Mouse (Mus musculus) mature B cell (primary cell): ENCODE results near the gene Ttyh3.

Source experiments
- in situ Hi-C: fragments of 300-500 bp; cut with MboI; formaldehyde crosslinking; loops from 2 replicates; pipeline ENCODE4 v1.14.3; 2019

Gene Ttyh3

DNA sequence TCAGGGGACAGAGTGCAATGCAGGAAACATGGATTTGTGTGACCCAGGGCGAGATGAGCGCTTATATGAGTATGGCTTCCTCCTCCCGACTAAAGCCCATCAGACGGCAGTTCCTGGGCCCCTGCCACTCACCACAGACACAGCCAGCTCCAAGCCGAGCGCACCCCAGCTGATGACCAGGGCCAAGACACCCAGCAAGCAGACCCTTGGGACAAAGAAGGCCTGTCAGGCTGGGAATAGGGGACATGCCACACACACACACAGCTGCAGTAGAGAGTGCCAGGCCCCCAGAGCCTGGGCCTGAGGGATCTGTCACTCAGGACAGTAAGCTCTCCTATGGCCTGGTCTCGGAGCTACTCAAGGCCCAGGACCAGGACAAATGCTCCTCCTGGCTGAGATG is 15.4 kb downstream of the Ttyh3 start:
- in situ Hi-C loops = no loop called here

DNA sequence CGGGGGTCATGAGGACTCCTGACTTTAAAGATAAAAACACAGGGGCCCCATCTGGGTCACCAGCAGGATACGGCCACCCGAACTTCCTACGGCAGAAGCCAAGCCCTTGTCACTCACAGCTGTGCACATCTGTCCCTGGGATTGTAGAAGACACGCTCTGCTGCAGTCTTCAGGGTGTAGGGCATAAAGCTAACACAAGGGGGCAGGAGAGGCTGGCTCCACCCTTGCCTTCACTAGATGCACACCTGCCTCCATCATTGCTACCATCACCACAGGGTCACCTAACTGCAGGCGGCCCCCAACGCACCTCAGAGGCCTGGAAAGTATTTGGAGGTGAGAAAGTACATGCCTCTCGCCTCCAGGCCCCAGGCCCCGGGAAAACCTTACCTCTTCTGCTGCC is 19.8 kb downstream of the Ttyh3 start:
- in situ Hi-C loops = no loop called here

DNA sequence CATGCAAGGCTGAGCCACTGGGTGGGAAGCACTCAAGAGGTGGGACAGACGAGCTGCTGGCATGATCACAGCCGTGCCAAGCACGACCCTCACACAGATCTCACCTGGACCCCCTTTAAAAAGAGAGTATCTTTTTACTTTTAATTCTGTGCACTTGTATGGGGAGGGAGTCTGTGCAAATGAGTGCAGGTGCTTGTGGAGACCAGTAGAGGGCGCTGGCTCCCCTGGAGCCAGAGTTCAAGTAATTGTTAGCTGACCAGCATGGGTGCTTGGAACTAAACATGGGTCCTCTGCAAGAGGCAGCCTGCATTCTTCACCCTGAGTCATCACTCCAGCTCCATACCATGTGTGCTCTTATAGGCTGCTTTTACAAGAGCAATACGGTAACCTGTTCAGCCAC is 21.3 kb downstream of the Ttyh3 start:
- in situ Hi-C loops = no loop called here

DNA sequence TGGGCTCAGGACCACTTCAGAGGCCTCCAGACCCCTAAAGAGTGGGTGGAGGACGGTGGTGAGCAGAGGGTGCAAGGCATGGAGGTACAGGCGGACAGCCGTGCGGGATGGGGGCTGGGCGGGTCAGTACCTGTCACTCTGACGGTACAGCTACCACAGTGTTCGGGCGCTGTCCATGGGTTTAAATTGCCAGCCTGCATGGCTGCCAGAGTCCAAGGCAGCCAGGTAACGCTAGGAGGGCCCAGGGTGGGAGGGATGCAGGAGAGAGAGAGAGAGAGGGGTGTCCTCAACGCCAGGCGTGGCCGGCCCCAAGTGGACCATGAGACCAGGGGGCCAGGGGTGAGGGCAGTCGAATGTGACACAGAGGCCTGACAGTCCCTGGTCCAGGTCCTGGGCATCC is 23.9 kb downstream of the Ttyh3 start:
- in situ Hi-C loops = no loop called here

DNA sequence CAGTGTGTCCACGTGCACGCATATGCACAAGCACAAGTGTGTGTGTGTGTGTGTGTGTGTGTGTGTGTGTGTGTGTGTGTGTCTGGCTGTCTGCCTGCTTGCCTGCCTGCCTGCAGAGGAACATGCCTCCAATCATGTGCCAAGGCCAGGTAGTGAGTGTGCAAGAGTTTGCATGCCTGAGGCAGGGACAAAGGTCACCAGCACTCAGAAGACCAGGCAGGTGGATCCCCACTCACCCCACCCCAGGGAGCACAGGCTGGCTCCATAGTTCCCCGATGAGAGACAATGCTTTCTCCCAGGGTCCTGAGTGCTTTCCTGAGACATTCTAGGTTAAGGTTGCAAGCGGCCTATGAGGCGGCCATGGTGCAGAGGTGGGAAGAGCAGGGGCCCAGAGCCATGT is 24.6 kb downstream of the Ttyh3 start:
- in situ Hi-C loops = no loop called here

DNA sequence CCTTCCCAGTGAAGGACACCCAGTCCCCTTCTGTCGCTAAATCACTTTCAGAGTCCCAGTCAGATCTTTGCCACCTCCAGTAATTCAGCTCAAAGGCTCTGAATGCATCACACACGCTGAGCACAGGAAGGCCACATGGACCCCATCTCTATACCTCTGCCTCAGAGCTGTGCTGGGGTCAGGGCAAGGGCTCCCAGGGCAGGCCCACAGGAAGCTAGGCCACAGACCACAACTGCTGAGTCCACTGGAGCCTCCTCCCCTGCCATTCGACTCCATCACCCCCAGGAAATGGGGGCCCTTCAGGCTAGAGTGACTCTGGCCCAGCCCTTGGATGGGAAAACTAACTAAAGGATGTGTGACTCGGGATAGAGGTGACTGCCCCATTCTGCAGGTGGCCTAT is 25.0 kb downstream of the Ttyh3 start:
- in situ Hi-C loops = no loop called here

DNA sequence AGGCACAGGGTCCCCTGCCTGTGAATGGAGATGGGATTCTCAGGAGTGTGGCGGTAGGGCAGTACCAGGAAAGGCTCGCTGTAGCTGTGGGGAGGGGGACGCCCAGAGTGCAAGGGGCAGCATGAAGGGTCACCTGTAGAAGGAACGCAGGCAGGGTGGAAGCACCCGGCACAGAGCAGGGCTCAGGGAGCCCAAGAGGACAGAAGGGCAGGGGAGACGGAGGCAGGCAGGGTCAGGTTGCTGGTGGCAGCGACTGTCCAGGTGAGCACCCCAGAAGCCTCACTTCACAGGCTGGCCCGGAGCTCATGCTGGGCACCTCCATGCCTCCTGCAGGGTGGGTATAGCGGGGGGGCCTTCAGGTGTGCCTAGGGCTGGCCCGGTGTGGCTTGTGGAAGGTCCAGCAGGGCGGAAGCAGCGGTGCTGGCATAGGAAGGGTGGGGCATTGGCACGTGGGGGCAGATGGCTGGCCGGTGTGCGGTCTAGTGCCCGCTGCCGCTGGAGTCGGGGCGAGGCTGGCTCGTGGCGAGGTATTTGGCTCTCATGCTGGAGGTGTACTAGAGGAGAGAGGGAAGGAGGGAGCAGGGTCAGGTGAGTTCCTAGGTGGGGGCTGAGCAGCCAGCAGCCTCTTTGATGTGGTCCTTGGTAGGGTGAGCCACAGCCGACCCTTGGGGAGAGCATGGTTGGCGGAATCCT is 25.7 kb downstream of the Ttyh3 start:
- in situ Hi-C loops = no loop called here

DNA sequence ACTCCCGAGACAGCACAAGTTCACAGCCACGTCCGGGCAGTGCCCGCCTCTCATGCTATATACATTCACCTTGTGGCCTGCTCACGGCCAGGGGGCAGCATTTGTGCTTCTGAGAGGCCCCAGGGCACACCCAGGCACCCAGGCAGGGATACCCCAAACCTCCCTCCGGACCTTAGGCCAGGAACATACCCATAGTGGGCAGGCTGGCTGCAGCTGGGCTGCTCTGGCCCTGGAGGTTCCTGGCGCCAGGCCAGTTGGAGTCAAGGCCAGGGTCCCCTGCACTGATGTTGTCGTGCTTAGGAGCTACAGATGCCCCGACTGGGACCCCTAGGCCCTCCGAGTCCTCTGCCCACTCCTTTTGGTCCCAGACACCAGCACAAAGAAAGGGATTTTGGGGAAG is 27.3 kb downstream of the Ttyh3 start:
- in situ Hi-C loops = no loop called here

DNA sequence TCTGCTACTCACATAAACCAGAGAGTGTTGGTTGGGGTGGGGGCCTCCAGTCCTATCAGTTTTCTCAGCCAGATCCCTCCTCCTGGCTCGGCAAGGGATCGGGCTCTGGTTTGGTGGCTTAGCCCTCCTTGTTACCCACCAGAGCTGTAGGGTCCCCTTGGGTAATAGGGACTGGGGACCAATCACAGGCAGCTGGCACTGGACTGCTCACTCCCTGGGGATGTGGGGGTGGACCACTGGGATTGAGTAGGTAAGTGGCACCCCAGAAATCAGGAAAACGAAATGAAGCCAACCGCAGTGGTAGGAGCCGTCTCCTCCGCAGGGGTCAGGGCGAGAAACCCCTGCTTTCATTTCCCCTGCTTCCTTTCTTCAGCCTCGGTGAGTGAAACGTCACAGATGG is 27.7 kb downstream of the Ttyh3 start:
- in situ Hi-C loops = no loop called here

DNA sequence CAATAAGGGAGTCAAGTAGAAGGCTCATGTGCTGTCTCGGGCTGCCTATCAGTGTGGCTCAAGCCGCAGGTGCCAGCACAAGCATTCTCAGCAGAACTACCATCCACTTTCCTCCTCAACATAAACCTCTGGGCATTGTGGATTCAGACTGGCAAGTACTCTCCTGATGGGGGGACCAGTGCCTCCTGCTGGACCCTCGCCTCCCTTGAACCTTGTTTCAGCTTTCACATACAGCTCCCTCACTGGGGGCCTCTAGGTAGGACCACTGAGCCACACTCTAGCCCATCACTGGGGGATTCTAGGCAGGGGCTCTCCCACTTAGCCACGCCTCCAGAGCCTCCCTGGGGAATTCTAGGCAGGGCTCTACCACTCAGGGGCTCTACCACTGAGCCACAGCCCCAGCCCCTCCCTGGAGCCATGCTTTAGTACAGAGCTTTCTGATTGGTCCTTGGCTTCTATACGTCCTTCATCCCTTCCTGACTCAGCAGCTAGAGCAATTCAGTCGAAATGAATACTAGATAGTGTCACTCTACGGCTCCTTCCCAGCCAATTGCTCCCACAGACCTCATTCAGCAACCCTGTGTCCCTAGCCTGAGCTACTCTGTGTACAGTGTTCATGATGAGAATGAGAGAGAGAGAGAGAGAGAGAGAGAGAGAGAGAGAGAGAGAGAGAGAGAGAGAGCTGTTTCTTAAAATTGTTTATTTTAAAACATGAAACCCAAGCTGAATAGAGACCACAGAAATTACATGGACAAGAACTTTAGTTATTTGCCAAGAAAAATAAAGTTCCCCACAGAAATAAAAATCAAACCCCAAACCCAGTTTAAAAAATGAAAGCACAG is 28.7 kb downstream of the Ttyh3 start:
- in situ Hi-C loops = loop anchor here (5.0 kb wide), 1 partner anchor 78 kb away; no protein-coding TSS in a partner anchor

DNA sequence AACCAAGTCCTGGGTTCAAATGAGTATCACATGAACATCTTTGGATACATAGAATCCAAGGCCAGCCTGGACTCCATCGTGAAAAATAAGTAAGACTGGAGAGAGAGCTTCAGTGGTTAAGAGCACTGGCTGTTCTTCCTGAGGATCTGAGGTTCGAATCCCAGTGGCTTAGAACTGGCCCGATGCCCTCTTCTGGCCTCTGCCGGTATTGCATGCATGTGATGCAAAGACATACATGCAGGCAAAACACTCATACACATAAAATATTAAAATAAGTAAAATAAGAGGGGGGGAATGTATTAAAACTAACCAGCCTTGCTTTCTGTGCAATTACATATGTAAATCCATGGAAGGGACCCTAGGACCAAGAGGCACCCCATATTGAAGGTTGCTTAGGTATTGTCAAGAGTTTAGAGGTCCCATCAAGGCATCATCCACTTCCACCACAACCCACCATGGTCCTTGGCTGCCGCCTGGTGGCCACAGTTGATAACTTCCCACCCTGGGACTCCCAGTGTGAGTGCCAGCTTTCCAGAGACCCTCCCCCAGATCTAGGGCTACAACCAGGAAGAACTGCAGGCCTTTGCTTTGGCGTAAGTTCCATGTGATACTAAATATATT is 29.6 kb downstream of the Ttyh3 start:
- in situ Hi-C loops = loop anchor here (5.0 kb wide), 1 partner anchor 77 kb away; no protein-coding TSS in a partner anchor

DNA sequence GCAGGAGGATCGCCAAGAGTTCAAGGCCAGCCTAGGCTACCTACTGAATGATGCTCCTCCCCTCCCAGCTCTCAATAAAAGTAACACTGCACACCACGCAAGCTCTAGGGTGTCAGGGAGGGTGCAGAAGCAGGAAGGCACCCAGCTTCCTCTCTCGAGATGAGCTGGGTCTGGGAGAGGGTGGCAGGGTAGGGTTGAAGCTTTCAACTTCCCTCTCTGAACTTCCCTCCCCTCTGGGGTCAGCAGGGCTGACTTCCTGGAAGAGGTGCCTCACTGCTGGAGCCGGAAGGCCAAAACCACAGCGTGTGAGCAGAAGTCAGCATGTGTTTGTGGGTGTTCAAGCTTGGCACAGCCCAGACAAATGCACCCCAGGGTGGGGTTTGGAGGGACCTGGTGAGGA is 31.1 kb downstream of the Ttyh3 start:
- in situ Hi-C loops = loop anchor here (5.0 kb wide), 1 partner anchor 75 kb away; no protein-coding TSS in a partner anchor

DNA sequence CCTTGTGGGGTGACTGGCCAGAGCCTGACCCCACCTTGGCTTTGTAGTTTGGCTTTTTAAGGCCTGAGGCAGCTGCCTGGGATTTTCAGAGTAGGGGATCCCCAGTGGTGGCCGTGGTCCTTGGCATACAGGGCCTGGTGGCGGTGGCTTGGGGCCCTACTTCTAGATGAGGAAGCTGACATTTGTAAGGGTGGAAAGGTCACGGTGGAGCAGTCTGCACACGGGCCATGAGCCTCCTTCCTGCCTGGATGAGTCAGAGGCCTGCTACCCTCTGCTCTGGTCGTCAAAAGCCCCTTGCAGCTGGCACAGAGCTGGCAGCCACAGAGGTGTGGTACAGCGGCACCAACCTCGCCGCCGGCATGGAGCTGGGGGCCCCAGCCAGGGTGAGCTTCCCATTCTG is 32.1 kb downstream of the Ttyh3 start:
- in situ Hi-C loops = loop anchor here (5.0 kb wide), 1 partner anchor 74 kb away; no protein-coding TSS in a partner anchor

DNA sequence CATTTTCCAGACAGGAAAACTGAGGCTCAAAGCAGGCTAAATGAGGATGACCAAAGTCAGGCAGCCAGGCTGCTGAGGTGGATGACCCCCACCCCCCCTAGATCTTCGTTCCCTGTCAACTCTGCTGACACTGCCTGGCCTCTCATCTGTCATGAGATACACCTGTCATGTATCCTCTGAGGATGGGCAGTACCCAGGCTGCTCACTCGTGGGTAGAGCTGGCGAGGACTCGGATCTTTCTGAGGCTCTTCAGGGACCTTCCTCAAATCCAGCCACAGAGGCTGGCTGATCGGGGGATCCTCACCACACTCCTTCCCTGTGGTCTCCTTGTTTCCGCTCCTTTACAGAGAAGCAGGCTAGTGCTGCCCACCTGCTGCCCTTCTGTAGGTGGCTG is 32.7 kb downstream of the Ttyh3 start:
- in situ Hi-C loops = loop anchor here (5.0 kb wide), 1 partner anchor 74 kb away; no protein-coding TSS in a partner anchor

DNA sequence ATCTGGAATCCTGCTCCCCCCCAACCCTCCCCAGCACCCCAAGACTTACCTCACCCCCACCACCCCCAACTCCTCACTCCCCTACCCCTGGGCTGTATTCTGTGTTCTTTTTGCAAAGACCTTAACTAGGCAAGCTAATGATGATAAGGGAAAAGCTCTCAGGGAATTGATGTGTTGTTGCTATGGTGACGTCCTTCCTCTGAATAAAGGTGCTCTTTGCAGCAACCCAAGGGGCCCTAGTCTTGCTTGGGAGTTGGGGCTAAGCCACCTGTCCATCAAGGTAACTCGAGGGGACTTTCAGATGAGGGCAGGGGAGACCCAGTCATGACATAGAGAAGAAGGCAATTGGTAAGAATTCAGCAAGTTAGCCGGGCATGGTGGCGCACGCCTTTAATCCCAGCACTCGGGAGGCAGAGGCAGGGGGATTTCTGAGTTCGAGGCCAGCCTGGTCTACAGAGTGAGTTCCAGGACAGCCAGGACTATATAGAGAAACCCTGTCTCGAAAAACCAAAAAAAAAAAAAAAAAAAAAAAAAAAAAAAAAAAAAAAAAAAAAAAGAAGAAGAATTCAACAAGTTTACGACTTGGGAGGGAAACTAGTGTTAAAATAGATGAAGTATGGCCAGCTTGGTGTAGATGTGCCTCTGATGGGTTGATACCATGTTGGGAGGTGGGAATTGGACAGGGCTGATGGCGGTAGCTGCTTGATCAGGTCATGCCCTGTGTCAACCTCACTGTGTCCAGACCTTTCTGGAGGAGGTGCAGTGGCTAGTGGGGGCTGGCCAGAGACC is 33.3 kb downstream of the Ttyh3 start:
- in situ Hi-C loops = loop anchor here (5.0 kb wide), 1 partner anchor 73 kb away; no protein-coding TSS in a partner anchor

DNA sequence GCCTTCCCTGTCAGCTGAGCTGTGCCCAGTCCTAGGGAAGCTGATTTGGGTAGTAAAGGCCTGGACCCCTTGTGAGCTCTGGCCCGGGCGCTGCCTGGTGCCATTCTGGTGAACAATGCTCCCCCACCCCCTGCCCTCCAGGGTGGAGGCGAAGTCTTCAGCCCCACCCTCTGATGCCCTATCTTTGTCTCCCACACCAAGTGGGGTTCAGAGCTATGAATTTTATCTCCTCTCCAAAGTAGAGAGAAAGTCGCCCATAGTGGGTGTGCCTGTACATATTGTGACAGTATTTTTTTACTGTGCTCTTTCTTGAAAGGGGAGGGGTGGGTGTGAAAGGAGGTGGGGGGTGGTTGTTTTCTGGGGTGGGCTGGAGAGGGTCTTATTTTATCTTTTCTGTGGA is 34.0 kb downstream of the Ttyh3 start:
- in situ Hi-C loops = loop anchor here (5.0 kb wide), 1 partner anchor 73 kb away; no protein-coding TSS in a partner anchor

DNA sequence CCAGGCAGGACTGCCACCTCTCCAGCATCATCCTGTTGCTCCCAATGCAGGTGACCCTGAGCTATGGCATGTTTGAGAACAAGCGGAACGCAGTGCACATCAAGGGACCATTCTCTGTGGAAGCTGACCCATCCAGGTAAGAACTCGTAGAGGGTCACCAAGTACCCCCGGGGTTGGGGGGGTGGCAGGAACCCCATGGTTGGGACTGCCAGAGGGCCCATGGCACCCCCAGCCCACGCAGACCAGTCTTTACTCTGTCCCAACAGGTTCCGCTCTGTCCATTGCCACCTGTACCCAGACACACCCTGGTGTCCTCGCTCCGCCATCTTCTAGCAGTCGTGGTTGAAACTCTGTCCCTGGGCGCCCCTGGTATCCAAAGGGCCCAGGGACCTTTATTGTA is 34.7 kb downstream of the Ttyh3 start:
- in situ Hi-C loops = no loop called here

DNA sequence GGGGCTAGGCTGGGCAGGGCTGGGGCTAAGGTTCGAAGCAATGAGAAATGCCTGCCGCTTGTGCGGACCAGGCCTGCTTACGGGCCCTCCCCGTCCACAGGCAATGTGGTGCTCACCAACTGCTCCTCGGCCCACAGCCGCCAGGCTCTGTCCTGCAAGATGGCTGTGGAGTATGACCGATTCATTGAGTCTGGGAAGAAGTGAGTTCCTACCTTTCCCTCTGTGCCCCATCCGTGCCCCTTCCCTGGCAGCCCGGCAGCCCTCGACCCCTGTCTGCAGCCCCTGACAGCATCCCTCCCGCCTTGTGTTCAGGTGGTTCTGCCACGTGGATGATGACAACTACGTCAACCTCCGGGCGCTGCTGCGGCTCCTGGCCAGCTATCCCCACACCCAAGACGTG is 36.6 kb downstream of the Ttyh3 start:
- in situ Hi-C loops = no loop called here

DNA sequence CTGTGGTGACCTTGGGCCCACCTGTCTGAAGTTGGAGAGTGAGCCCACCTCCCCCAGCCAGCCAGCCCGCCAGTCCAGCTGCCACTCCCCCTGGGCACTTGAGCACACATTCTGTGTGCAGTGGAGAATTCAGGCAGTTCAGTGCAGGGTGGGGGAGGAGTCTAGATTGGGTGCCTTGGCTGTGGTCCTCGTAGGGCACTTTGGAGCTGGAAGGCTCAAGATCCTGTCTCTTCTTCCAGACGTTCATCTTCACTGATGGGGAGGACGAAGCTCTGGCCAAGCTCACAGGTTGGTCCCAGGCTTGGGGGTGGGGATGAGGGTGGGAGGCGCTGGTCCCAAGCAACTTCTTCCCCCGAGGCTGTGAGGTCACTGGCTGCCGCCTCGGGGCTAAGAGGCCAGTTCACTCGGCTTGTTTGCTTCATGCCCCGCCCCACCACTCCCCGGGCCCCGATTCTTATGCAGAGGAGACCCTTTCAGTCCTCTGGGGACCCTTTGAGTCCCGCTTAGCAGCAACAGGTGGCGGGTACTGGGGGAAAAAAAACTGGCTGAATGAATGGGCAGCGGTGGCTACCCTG is 37.1 kb downstream of the Ttyh3 start:
- in situ Hi-C loops = no loop called here

DNA sequence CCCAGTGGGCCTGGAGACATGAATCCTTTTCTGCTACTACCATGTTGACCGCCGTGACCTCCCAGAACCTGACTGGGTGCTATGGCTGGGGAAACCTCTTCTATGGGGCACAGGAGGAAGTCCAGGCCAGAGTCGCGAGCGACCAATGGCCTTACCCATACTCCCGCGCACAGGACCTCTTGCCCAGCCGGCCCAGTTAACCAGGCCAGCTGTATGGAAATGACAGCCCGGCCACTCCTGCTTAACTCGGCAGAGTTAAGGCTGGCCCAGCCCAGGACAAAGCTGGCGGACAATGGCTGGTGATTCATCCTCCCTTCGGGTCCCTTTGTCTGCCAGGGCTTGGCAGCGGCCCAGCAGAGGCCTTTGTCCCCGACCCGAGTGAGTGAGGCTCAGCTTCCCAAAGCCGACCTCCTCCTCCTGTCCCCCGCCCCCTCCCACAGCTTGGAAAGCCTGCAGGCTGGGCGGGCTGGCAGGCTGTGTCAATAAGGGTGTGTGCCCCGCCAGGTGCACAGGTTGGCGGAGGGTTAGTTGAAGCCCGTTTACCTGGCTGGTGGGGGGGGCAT is 37.7 kb downstream of the Ttyh3 start:
- in situ Hi-C loops = no loop called here
